22 mouse cellular contexts compared by ENCODE assay signal in genomic region chr12:76495381-76495780, GRCm38 (mm10). TPM values are rescaled to one million over a fixed set of nuclear protein-coding genes. Genes with fewer than 3 reads are reported as not detected.
A peak's percentile ranks its signal among the peaks of the same experiment; 100 is the strongest.
DNase-seq lines count a peak whose midpoint lies in the region; ATAC-seq and TF ChIP-seq lines count a peak whose summit lies in the region.
"Had no signal": no experiment of that assay in that cellular context is flagged by ENCODE, and none has a peak within 500 bp of the region (broad histone marks: within the 10 kb centered on the region; RNA-seq: fewer than 3 reads in every experiment).

No protein-coding gene starts in this region.

- H3K4me2 ChIP-seq in limb, embryonic 14.5 days (replicated peaks; ENCODE audit: low read depth, low read length, severe bottlenecking): no peak overlapping the region
- H3K4me2 ChIP-seq in kidney, embryonic 14.5 days (replicated peaks; ENCODE audit: low read depth, low read length): no peak overlapping the region
- H3K4me2 ChIP-seq in forebrain, embryonic 11.5 days (ENCODE audit: low read depth, low read length, severe bottlenecking): no peak overlapping the region

- peaks cover 7% of the 10 kb centered on the region for H3K4me1 ChIP-seq in heart, adult 2 months (ENCODE audit: control insufficient read depth, insufficient read depth, low read length)
- peaks cover 3% of the 10 kb centered on the region; the same call in 1 of the 2 replicates for H3K4me1 ChIP-seq in limb, embryonic 14.5 days (ENCODE audit: control insufficient read depth, insufficient read depth, low read length)
- H3K4me1 ChIP-seq in limb, embryonic 10.5 days: 0 out of 2 replicates have a peak, but pooled peaks cover 4% of the 10 kb centered on the region
- no peaks in the 10 kb centered on the region; the same call in 1 of the 2 replicates for H3K4me1 ChIP-seq in kidney, embryonic 14.5 days (ENCODE audit: control insufficient read depth, insufficient read depth, low read length)
- H3K4me1 ChIP-seq in forebrain, embryonic 11.5 days (replicated peaks; ENCODE audit: control insufficient read depth, insufficient read depth, low read length): no peaks in the 10 kb centered on the region; the same call in 1 of the 2 replicates

- TF ChIP-seq EP300 in heart, adult 2 months (IDR thresholded peaks at IDR 0.05; ENCODE audit: insufficient read depth, low read depth, low read length): no peak

- no peaks in the 10 kb centered on the region for H3K79me2 ChIP-seq in heart, adult 2 months (replicated peaks; ENCODE audit: control insufficient read depth, insufficient read depth, low read length)

- H3K27me3 ChIP-seq in heart, adult 2 months (ENCODE audit: control insufficient read depth, insufficient read depth, low read length): no peaks in the 10 kb centered on the region
- H3K27me3 ChIP-seq in limb, embryonic 14.5 days (ENCODE audit: control insufficient read depth, insufficient read depth, low read length): no peaks in the 10 kb centered on the region
- H3K27me3 ChIP-seq in limb, embryonic 10.5 days (ENCODE audit: low read depth, poor library complexity, severe bottlenecking): no peaks in the 10 kb centered on the region
- no peaks in the 10 kb centered on the region for H3K27me3 ChIP-seq in kidney, embryonic 14.5 days (ENCODE audit: control insufficient read depth, insufficient read depth, low read length)
- no peaks in the 10 kb centered on the region for H3K27me3 ChIP-seq in forebrain, embryonic 11.5 days (ENCODE audit: control insufficient read depth, insufficient read depth, low read length)
- H3K27me3 ChIP-seq: Patski had no signal

- no peaks in the 10 kb centered on the region for H3K36me3 ChIP-seq in heart, adult 2 months (ENCODE audit: control insufficient read depth, insufficient read depth, low read length)
- H3K36me3 ChIP-seq in limb, embryonic 14.5 days (ENCODE audit: control insufficient read depth, insufficient read depth, low read length): no peaks in the 10 kb centered on the region
- H3K36me3 ChIP-seq in limb, embryonic 10.5 days: no peaks in the 10 kb centered on the region
- no peaks in the 10 kb centered on the region for H3K36me3 ChIP-seq in kidney, embryonic 14.5 days (ENCODE audit: control insufficient read depth, insufficient read depth, low read length)
- no peaks in the 10 kb centered on the region for H3K36me3 ChIP-seq in forebrain, embryonic 11.5 days (ENCODE audit: control insufficient read depth, insufficient read depth, low read length)
- H3K36me3 ChIP-seq: G1E had no signal

- no peak overlapping the region for H3K4me3 ChIP-seq in heart, adult 2 months
- no peak overlapping the region for H3K4me3 ChIP-seq in limb, embryonic 14.5 days (replicated peaks; ENCODE audit: low read length)
- no peak overlapping the region for H3K4me3 ChIP-seq in limb, embryonic 10.5 days
- no peak overlapping the region for H3K4me3 ChIP-seq in kidney, embryonic 14.5 days (ENCODE audit: low read length)
- H3K4me3 ChIP-seq in forebrain, embryonic 11.5 days (ENCODE audit: low read depth, low read length): no peak overlapping the region

- intact Hi-C loops in heart, adult 2 months (cut with DNase I): loop anchor here (5.0 to 10.0 kb wide), 2 partner anchors 37 to 229 kb away; partner anchors contain the start of gene Plekhg3

- DNase-seq in heart, adult 11 months: peak; percentile 90
- no peak for DNase-seq in heart, adult 2 months
- no peak for DNase-seq in limb, embryonic 14.5 days (ENCODE audit: low spot score)
- DNase-seq in limb, embryonic 10.5 days (ENCODE audit: low spot score): no peak
- DNase-seq in 416B (ENCODE audit: low read depth): peak; percentile 56
- no peak for DNase-seq in forebrain, embryonic 11.5 days (ENCODE audit: low spot score)
- DNase-seq: adrenal gland, adult 2 months; adrenal gland, adult 8-10 months; adrenal gland, postnatal 10 days; adrenal gland, postnatal 14 days; adrenal gland, postnatal 25 days; adrenal gland, postnatal 36 days; B cell, adult 2 months; cerebellum, adult 11 months; cerebellum, adult 11-12 months; cerebellum, adult 18-20 months had no signal

- no peak for TF ChIP-seq CTCF in heart, adult 2 months (IDR thresholded peaks at IDR 0.05)

- 76% methylated on average over 4 of the region's 4 CpGs for WGBS in heart, adult 2 months
- WGBS in limb, embryonic 14.5 days: 68% methylated on average over 4 of the region's 4 CpGs
- WGBS in limb, embryonic 10.5 days: 79% methylated on average over 4 of the region's 4 CpGs
- 65% methylated on average over 4 of the region's 4 CpGs for WGBS in kidney, embryonic 14.5 days
- 76% methylated on average over 4 of the region's 4 CpGs for WGBS in forebrain, embryonic 11.5 days

- H3K9me3 ChIP-seq in limb, embryonic 14.5 days (ENCODE audit: control insufficient read depth, low read length): no peaks in the 10 kb centered on the region
- H3K9me3 ChIP-seq in limb, embryonic 10.5 days (replicated peaks): no peaks in the 10 kb centered on the region
- no peaks in the 10 kb centered on the region for H3K9me3 ChIP-seq in kidney, embryonic 14.5 days (ENCODE audit: control insufficient read depth, low read length)
- H3K9me3 ChIP-seq in forebrain, embryonic 11.5 days (ENCODE audit: control insufficient read depth, low read length): no peaks in the 10 kb centered on the region

- H3K9ac ChIP-seq in heart, adult 2 months (ENCODE audit: low read depth, low read length): no peak overlapping the region
- H3K9ac ChIP-seq in limb, embryonic 14.5 days (ENCODE audit: low read depth, low read length, severe bottlenecking): 0 out of 2 replicates have a peak overlapping the region, but pooled peaks have one; percentile 7
- no peak overlapping the region for H3K9ac ChIP-seq in kidney, embryonic 14.5 days (ENCODE audit: low read depth, low read length)
- no peak overlapping the region for H3K9ac ChIP-seq in forebrain, embryonic 11.5 days (ENCODE audit: low read length)

- H3K27ac ChIP-seq in heart, adult 2 months: no peak overlapping the region
- no peak overlapping the region for H3K27ac ChIP-seq in limb, embryonic 14.5 days (replicated peaks; ENCODE audit: low read depth, low read length)
- H3K27ac ChIP-seq in limb, embryonic 10.5 days: no peak overlapping the region
- no peak overlapping the region for H3K27ac ChIP-seq in kidney, embryonic 14.5 days (ENCODE audit: low read depth, low read length)
- H3K27ac ChIP-seq in forebrain, embryonic 11.5 days (ENCODE audit: low read depth, low read length): no peak overlapping the region

- TF ChIP-seq POLR2A in heart, adult 2 months (IDR thresholded peaks at IDR 0.05; ENCODE audit: insufficient read depth, low read depth, low read length): no peak
- TF ChIP-seq POLR2A in limb, embryonic 14.5 days (IDR thresholded peaks at IDR 0.05; ENCODE audit: borderline replicate concordance, extremely low read depth, insufficient read depth, insufficient read length): no peak

- no peak for ATAC-seq in limb, embryonic 14.5 days (ENCODE audit: low FRiP score, low read depth)
- peak; percentile 12; the same call in 1 of the 2 replicates for ATAC-seq in granulocyte monocyte progenitor cell, adult 5-6 weeks (replicated peaks; ENCODE audit: poor library complexity, severe bottlenecking)
- ATAC-seq in kidney, embryonic 14.5 days (ENCODE audit: low FRiP score, low TSS enrichment): no peak
- no peak for ATAC-seq in forebrain, embryonic 11.5 days (replicated peaks; ENCODE audit: low FRiP score)
- ATAC-seq: activated CD4-positive, CD25-positive, alpha-beta regulatory T cell, adult 4 months; CD4-positive, CD25-positive, alpha-beta regulatory T cell, adult 4 months; Patski had no signal

RNA-seq across cellular contexts. Expression of gene Plekhg3, which starts 35.3 kb away (rescaled TPM):
- 10 to 100 TPM; 11.6 to 13.6 TPM for total RNA-seq in heart, adult 2 months (2021)
- polyA plus RNA-seq in heart, adult 2 months (2012; rRNA removed): 12.9 and 16.8 TPM in 2 replicates
- polyA plus RNA-seq in limb, embryonic 14.5 days (2012; rRNA removed): 22.7 and 23.7 TPM in 2 replicates
- polyA plus RNA-seq in limb, embryonic 14.5 days (2014; fragmentation: Nextera tagmentation; extraction: Ambion mirVana): 5.6 and 7.9 TPM in 2 replicates
- 5.7 and 6.2 TPM in 2 replicates for polyA plus RNA-seq in limb, embryonic 10.5 days (2016; fragmentation: Nextera tagmentation; extraction: Ambion mirVana)
- total RNA-seq in granulocyte monocyte progenitor cell, adult 5-6 weeks (2014; fragmentation: Nextera tagmentation): 19.6 and 20.5 TPM in 2 replicates
- 13.3 and 15.6 TPM in 2 replicates for total RNA-seq in granulocyte monocyte progenitor cell, adult 5-6 weeks (2017)
- polyA plus RNA-seq in kidney, embryonic 14.5 days (2014; fragmentation: Nextera tagmentation; extraction: Ambion mirVana): 7.9 and 15.1 TPM in 2 replicates
- polyA plus RNA-seq in forebrain, embryonic 11.5 days (2014; fragmentation: Nextera tagmentation; extraction: Ambion mirVana): 1.0 and 1.3 TPM in 2 replicates

Comparison
In these comparisons a context has a peak if more than half of its experiments do, and no peak if none do; other contexts are left out.
1. DNase-seq: peak in heart, adult 11 months (single experiment) and 416B (single experiment); none in heart, adult 2 months (0 of 2), limb, embryonic 14.5 days (single experiment), limb, embryonic 10.5 days (single experiment) and forebrain, embryonic 11.5 days (single experiment).